Mouse (Mus musculus): ENCODE measurements around the gene Zbtb4. TPM values are rescaled to one million over a fixed set of nuclear protein-coding genes. Genes with fewer than 3 reads are reported as not detected.
A peak's percentile ranks its signal among the peaks of the same experiment; 100 is the strongest.
"Not testable (repeated sequence)": the region's sequence is repeated elsewhere in the genome, so short reads cannot be mapped to it uniquely, and the experiment has no call there.

Zbtb4 gene
- 4.7 and 5.3 TPM in 2 replicates for polyA plus RNA-seq (2015; fragmentation: Nextera tagmentation; extraction: Ambion mirVana)

- Histone ChIP-seq H3K4me3 (replicated peaks) (peak within 1 kb of the TSS; percentile 71), H3K9me3 (replicated peaks) (no peaks in the 10 kb centered on the region), H3K27me3 (replicated peaks) (no peaks in the 10 kb centered on the region), H3K27ac (replicated peaks) (peak within 1 kb of the TSS; percentile 89), H3K36me3 (no peaks in the 10 kb centered on the region), H3K9ac (replicated peaks) (peak within 1 kb of the TSS; percentile 92), H3K4me2 (peak within 1 kb of the TSS; percentile 74), H3K4me1 (peaks cover 37% of the 10 kb centered on the region)
- peak; percentile 58 for ATAC-seq (ENCODE audit: low FRiP score)
- WGBS: 17% methylated on average over 35 of the region's 55 CpGs
Measured at GRCm38 (mm10) chr11:69765221-69766125, at the start of gene Zbtb4. Gene Zbtb4 (plus strand): TSS chr11:69765912.

- Histone ChIP-seq H3K36me3 (no peaks in the 10 kb centered on the region), H3K4me2 (no peak overlapping the region), H3K9me3 (replicated peaks) (no peaks in the 10 kb centered on the region), H3K4me1 (no peaks in the 10 kb centered on the region), H3K4me3 (replicated peaks) (no peak overlapping the region), H3K9ac (replicated peaks) (no peak overlapping the region), H3K27ac (replicated peaks) (no peak overlapping the region), H3K27me3 (replicated peaks) (no peaks in the 10 kb centered on the region)
- WGBS: 24% methylated on average over 5 of the region's 5 CpGs
- no peak for ATAC-seq (ENCODE audit: low FRiP score)
Measured at GRCm38 (mm10) chr11:69715929-69716328, 49.8 kb upstream of the Zbtb4 start.

- WGBS: 75% methylated on average over 4 of the region's 4 CpGs
- Histone ChIP-seq H3K9me3 (replicated peaks) (no peaks in the 10 kb centered on the region), H3K4me2 (no peak overlapping the region), H3K4me1 (no peaks in the 10 kb centered on the region), H3K4me3 (replicated peaks) (no peak overlapping the region), H3K27me3 (replicated peaks) (no peaks in the 10 kb centered on the region), H3K9ac (replicated peaks) (no peak overlapping the region), H3K36me3 (no peaks in the 10 kb centered on the region), H3K27ac (replicated peaks) (no peak overlapping the region)
- no peak for ATAC-seq (ENCODE audit: low FRiP score)
Measured at GRCm38 (mm10) chr11:69716953-69717352, 48.8 kb upstream of the Zbtb4 start.

- no peak overlapping the region for H3K9ac ChIP-seq (replicated peaks)
- no peak for ATAC-seq (ENCODE audit: low FRiP score)
- no peak overlapping the region for H3K4me3 ChIP-seq (replicated peaks)
- H3K4me1 ChIP-seq: no peaks in the 10 kb centered on the region
- H3K36me3 ChIP-seq: no peaks in the 10 kb centered on the region
- WGBS: 33% methylated on average over 15 of the region's 15 CpGs
- H3K27me3 ChIP-seq (replicated peaks): no peaks in the 10 kb centered on the region
- H3K4me2 ChIP-seq: no peak overlapping the region
- H3K9me3 ChIP-seq (replicated peaks): no peaks in the 10 kb centered on the region
- H3K27ac ChIP-seq (replicated peaks): no peak overlapping the region
Measured at GRCm38 (mm10) chr11:69718661-69719060, 47.1 kb upstream of the Zbtb4 start.

GRCm38 (mm10) chr11:69719423-69719822 lies 46.3 kb upstream of the Zbtb4 start:
- Histone ChIP-seq H3K9ac (replicated peaks) (no peak overlapping the region), H3K4me3 (replicated peaks) (no peak overlapping the region), H3K4me1 (no peaks in the 10 kb centered on the region), H3K9me3 (replicated peaks) (no peaks in the 10 kb centered on the region), H3K27me3 (replicated peaks) (no peaks in the 10 kb centered on the region), H3K27ac (replicated peaks) (no peak overlapping the region), H3K4me2 (no peak overlapping the region), H3K36me3 (no peaks in the 10 kb centered on the region)
- 70% methylated on average over 6 of the region's 6 CpGs for WGBS
- ATAC-seq (ENCODE audit: low FRiP score): no peak

- Histone ChIP-seq H3K4me2 (no peak overlapping the region), H3K9ac (replicated peaks) (no peak overlapping the region), H3K36me3 (no peaks in the 10 kb centered on the region), H3K27ac (replicated peaks) (no peak overlapping the region), H3K9me3 (replicated peaks) (no peaks in the 10 kb centered on the region), H3K27me3 (replicated peaks) (no peaks in the 10 kb centered on the region), H3K4me3 (replicated peaks) (no peak overlapping the region), H3K4me1 (no peaks in the 10 kb centered on the region)
- 84% methylated on average over 6 of the region's 6 CpGs for WGBS
- ATAC-seq (ENCODE audit: low FRiP score): no peak
Measured at GRCm38 (mm10) chr11:69720852-69721251, 44.9 kb upstream of the Zbtb4 start.

GRCm38 (mm10) chr11:69723074-69723473 lies 42.6 kb upstream of the Zbtb4 start:
- no peak for ATAC-seq (ENCODE audit: low FRiP score)
- WGBS: 52% methylated on average over 2 of the region's 2 CpGs
- no peak overlapping the region for H3K4me3 ChIP-seq (replicated peaks)
- H3K36me3 ChIP-seq: no peaks in the 10 kb centered on the region
- H3K9ac ChIP-seq (replicated peaks): no peak overlapping the region
- no peak overlapping the region for H3K27ac ChIP-seq (replicated peaks)
- H3K4me2 ChIP-seq: no peak overlapping the region
- H3K9me3 ChIP-seq (replicated peaks): no peaks in the 10 kb centered on the region
- no peaks in the 10 kb centered on the region for H3K4me1 ChIP-seq
- H3K27me3 ChIP-seq (replicated peaks): no peaks in the 10 kb centered on the region

GRCm38 (mm10) chr11:69725951-69726350 lies 39.8 kb upstream of the Zbtb4 start:
- Histone ChIP-seq H3K4me2 (no peak overlapping the region), H3K9ac (replicated peaks) (no peak overlapping the region), H3K4me3 (replicated peaks) (no peak overlapping the region), H3K9me3 (replicated peaks) (no peaks in the 10 kb centered on the region), H3K36me3 (no peaks in the 10 kb centered on the region), H3K27me3 (replicated peaks) (no peaks in the 10 kb centered on the region), H3K27ac (replicated peaks) (no peak overlapping the region), H3K4me1 (no peaks in the 10 kb centered on the region)
- ATAC-seq (ENCODE audit: low FRiP score): no peak
- 35% methylated on average over 5 of the region's 5 CpGs for WGBS

GRCm38 (mm10) chr11:69729063-69729462 lies 36.6 kb upstream of the Zbtb4 start:
- ATAC-seq (ENCODE audit: low FRiP score): no peak
- Histone ChIP-seq H3K4me1 (no peaks in the 10 kb centered on the region), H3K9ac (replicated peaks) (no peak overlapping the region), H3K9me3 (replicated peaks) (no peaks in the 10 kb centered on the region), H3K36me3 (peaks cover 10% of the 10 kb centered on the region), H3K27ac (replicated peaks) (no peak overlapping the region), H3K4me2 (no peak overlapping the region), H3K27me3 (replicated peaks) (no peaks in the 10 kb centered on the region), H3K4me3 (replicated peaks) (no peak overlapping the region)
- 30% methylated on average over 3 of the region's 3 CpGs for WGBS

- not testable (repeated sequence) for H3K4me2 ChIP-seq; H3K4me1 ChIP-seq; ATAC-seq (ENCODE audit: low FRiP score); H3K9me3 ChIP-seq (replicated peaks); H3K27me3 ChIP-seq (replicated peaks); H3K9ac ChIP-seq (replicated peaks); H3K27ac ChIP-seq (replicated peaks); H3K4me3 ChIP-seq (replicated peaks)
- peaks cover 33% of the 10 kb centered on the region for H3K36me3 ChIP-seq
- WGBS: 73% methylated on average over 3 of the region's 3 CpGs
Measured at GRCm38 (mm10) chr11:69731408-69731807, 34.3 kb upstream of the Zbtb4 start.

- Histone ChIP-seq H3K9ac (replicated peaks) (no peak overlapping the region), H3K36me3 (peaks cover 13% of the 10 kb centered on the region), H3K27ac (replicated peaks) (no peak overlapping the region), H3K27me3 (replicated peaks) (no peaks in the 10 kb centered on the region), H3K4me2 (no peak overlapping the region), H3K4me3 (replicated peaks) (no peak overlapping the region), H3K4me1 (peaks cover 39% of the 10 kb centered on the region), H3K9me3 (replicated peaks) (no peaks in the 10 kb centered on the region)
- 91% methylated on average over 3 of the region's 3 CpGs for WGBS
- ATAC-seq (ENCODE audit: low FRiP score): no peak
Measured at GRCm38 (mm10) chr11:69751635-69752034, 14.1 kb upstream of the Zbtb4 start.

- no peak overlapping the region for H3K4me2 ChIP-seq
- H3K4me1 ChIP-seq: peaks cover 49% of the 10 kb centered on the region
- H3K4me3 ChIP-seq (replicated peaks): no peak overlapping the region
- H3K9ac ChIP-seq (replicated peaks): 0 out of 2 replicates have a peak overlapping the region, but pooled peaks have one; percentile 14
- H3K9me3 ChIP-seq (replicated peaks): no peaks in the 10 kb centered on the region
- peaks cover 4% of the 10 kb centered on the region for H3K36me3 ChIP-seq
- no peak for ATAC-seq (ENCODE audit: low FRiP score)
- H3K27ac ChIP-seq (replicated peaks): no peak overlapping the region
- H3K27me3 ChIP-seq (replicated peaks): no peaks in the 10 kb centered on the region
Measured at GRCm38 (mm10) chr11:69752686-69753085, 13.0 kb upstream of the Zbtb4 start.

Measured in neural tube, embryonic 15.5 days (tissue).